Comparison of ENCODE assay signal across 21 mouse cellular contexts in genomic region chr15:56746698-56747097, GRCm38 (mm10).
"Had no signal": no experiment of that assay in that cellular context is flagged by ENCODE, and none has a peak within 500 bp of the region (broad histone marks: within the 10 kb centered on the region; RNA-seq: fewer than 3 reads in every experiment).

No protein-coding gene starts in this region.

- ATAC-seq: liver, postnatal 0 days; midbrain, embryonic 13.5 days; midbrain, embryonic 16.5 days had no signal

- H3K36me3 ChIP-seq: hindbrain, embryonic 15.5 days; limb, embryonic 10.5 days; limb, embryonic 13.5 days; lung, embryonic 15.5 days; midbrain, embryonic 10.5 days; midbrain, embryonic 13.5 days; stomach, embryonic 15.5 days had no signal

- H3K9ac ChIP-seq: hindbrain, embryonic 15.5 days; limb, embryonic 13.5 days; liver, embryonic 14.5 days; liver, postnatal 0 days; lung, embryonic 15.5 days; midbrain, embryonic 13.5 days; stomach, embryonic 15.5 days had no signal

- DNase-seq: layer of hippocampus, adult 9-11 months; liver, postnatal 0 days; lung, postnatal 10 days; lung, postnatal 36 days; right cerebral cortex, adult 18-20 months; right cerebral cortex, postnatal 14 days; spleen, adult 18-20 months; thymus, postnatal 25 days had no signal

- H3K4me3 ChIP-seq: hindbrain, embryonic 15.5 days; layer of hippocampus, adult 2 months; limb, embryonic 10.5 days; limb, embryonic 13.5 days; lung, embryonic 15.5 days; megakaryocyte, embryonic 14.5 days; midbrain, embryonic 10.5 days; midbrain, embryonic 13.5 days; myocyte; stomach, embryonic 15.5 days had no signal

- H3K27ac ChIP-seq: hindbrain, embryonic 15.5 days; layer of hippocampus, adult 2 months; limb, embryonic 10.5 days; limb, embryonic 13.5 days; liver, embryonic 14.5 days; lung, embryonic 15.5 days; midbrain, embryonic 10.5 days; midbrain, embryonic 13.5 days; stomach, embryonic 15.5 days had no signal

- H3K4me2 ChIP-seq: hindbrain, embryonic 15.5 days; limb, embryonic 13.5 days; liver, embryonic 11.5 days; lung, embryonic 15.5 days; midbrain, embryonic 13.5 days; stomach, embryonic 15.5 days had no signal

- H3K27me3 ChIP-seq: hindbrain, embryonic 15.5 days; limb, embryonic 13.5 days; lung, embryonic 15.5 days; megakaryocyte, embryonic 14.5 days; midbrain, embryonic 13.5 days; stomach, embryonic 15.5 days had no signal

- H3K4me1 ChIP-seq: hindbrain, embryonic 15.5 days; megakaryocyte, embryonic 14.5 days; stomach, embryonic 15.5 days had no signal

- H3K9me3 ChIP-seq: hindbrain, embryonic 15.5 days; limb, embryonic 10.5 days; limb, embryonic 13.5 days; lung, embryonic 15.5 days; megakaryocyte, embryonic 14.5 days; midbrain, embryonic 10.5 days; midbrain, embryonic 13.5 days; stomach, embryonic 15.5 days had no signal
